Mouse (Mus musculus) ES-E14 (cell line): ENCODE results near the gene Ecm1.

ENCODE experiments used
- CHD2 ChIP-seq: IDR thresholded peaks from 2 replicates; pipeline ENCODE4 v1.6.1; 2014; ENCODE audit warnings: mild to moderate bottlenecking, low read depth, low read length, inconsistent platforms
- HCFC1 ChIP-seq: IDR thresholded peaks from 2 replicates; pipeline ENCODE4 v1.6.1; 2012; ENCODE audit warnings: low read length, inconsistent platforms, borderline replicate concordance; ENCODE audit not compliant: insufficient read depth
- MAFK ChIP-seq: IDR thresholded peaks from 2 replicates; pipeline ENCODE4 v1.6.1; 2014; ENCODE audit warnings: mild to moderate bottlenecking, low read depth, low read length, inconsistent platforms; ENCODE audit not compliant: insufficient read depth
- ZC3H11A ChIP-seq: IDR thresholded peaks from 2 replicates; pipeline ENCODE4 v1.6.1; 2012; ENCODE audit warnings: low read depth, mild to moderate bottlenecking, inconsistent platforms, low read length, borderline replicate concordance

DNA sequence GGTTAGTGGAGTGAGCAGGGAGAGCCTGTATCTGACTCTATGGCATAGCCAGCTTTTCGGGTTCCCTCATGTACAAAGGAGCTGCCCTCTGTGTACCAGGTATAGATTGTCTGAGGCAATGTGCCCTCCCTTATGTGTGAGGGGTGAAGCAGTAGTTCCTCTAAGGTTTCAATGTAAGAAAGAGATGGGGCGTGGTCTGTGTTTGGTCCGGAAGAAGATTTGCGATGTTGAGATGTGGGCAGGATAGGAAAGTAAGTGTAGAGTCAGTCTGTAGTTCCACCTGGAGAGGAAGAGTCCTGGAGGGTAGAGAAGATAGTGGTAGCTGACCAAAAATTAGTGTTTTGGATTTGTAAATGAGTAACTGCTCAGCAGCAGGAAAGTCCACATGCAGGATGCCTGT, 30.3 kb downstream of the Ecm1 start:
- TF ChIP-seq MAFK (no peak), CHD2 (no peak), ZC3H11A (no peak), HCFC1 (no peak)
